Mouse (Mus musculus): ENCODE data around the gene Dennd1a.
"Not testable (repeated sequence)": the region's sequence is repeated elsewhere in the genome, so short reads cannot be mapped to it uniquely, and the experiment has no call there.

Dennd1a gene

GRCm38 (mm10) chr2:37969713-37970485, 317.3 kb downstream of the Dennd1a start:
- DNase-seq (ENCODE audit: low spot score): no peak

GRCm38 (mm10) chr2:37964534-37964933, 322.7 kb downstream of the Dennd1a start:
- DNase-seq (ENCODE audit: low spot score): no peak

GRCm38 (mm10) chr2:37963362-37963761, 323.8 kb downstream of the Dennd1a start:
- DNase-seq (ENCODE audit: low spot score): no peak

GRCm38 (mm10) chr2:37948424-37948823, 338.8 kb downstream of the Dennd1a start:
- no peak for DNase-seq (ENCODE audit: low spot score)

- no peak for DNase-seq (ENCODE audit: low spot score)
Measured at GRCm38 (mm10) chr2:37945598-37946336, 341.4 kb downstream of the Dennd1a start.

- DNase-seq (ENCODE audit: low spot score): no peak
Measured at GRCm38 (mm10) chr2:37942906-37943305, 344.3 kb downstream of the Dennd1a start.

GRCm38 (mm10) chr2:37941741-37942140, 345.4 kb downstream of the Dennd1a start:
- no peak for DNase-seq (ENCODE audit: low spot score)

GRCm38 (mm10) chr2:37940845-37941361, 346.3 kb downstream of the Dennd1a start:
- DNase-seq (ENCODE audit: low spot score): no peak

GRCm38 (mm10) chr2:37939997-37940396, 347.2 kb downstream of the Dennd1a start:
- no peak for DNase-seq (ENCODE audit: low spot score)

GRCm38 (mm10) chr2:37936922-37937321, 350.3 kb downstream of the Dennd1a start:
- DNase-seq (ENCODE audit: low spot score): not testable (repeated sequence)

- DNase-seq (ENCODE audit: low spot score): no peak
Measured at GRCm38 (mm10) chr2:37932240-37932639, 354.9 kb downstream of the Dennd1a start.

GRCm38 (mm10) chr2:37931018-37931930, 355.9 kb downstream of the Dennd1a start:
- DNase-seq (ENCODE audit: low spot score): no peak

GRCm38 (mm10) chr2:37926133-37926503, 361.1 kb downstream of the Dennd1a start:
- no peak for DNase-seq (ENCODE audit: low spot score)

- DNase-seq (ENCODE audit: low spot score): no peak
Measured at GRCm38 (mm10) chr2:37925413-37926132, 361.6 kb downstream of the Dennd1a start.

- peak; percentile 38 for DNase-seq (ENCODE audit: low spot score)
Measured at GRCm38 (mm10) chr2:37908721-37909506, 378.3 kb downstream of the Dennd1a start.

- no peak for DNase-seq (ENCODE audit: low spot score)
Measured at GRCm38 (mm10) chr2:37908296-37908695, 378.9 kb downstream of the Dennd1a start.

GRCm38 (mm10) chr2:37906261-37906660, 380.9 kb downstream of the Dennd1a start:
- peak; percentile 29 for DNase-seq (ENCODE audit: low spot score)

- no peak for DNase-seq (ENCODE audit: low spot score)
Measured at GRCm38 (mm10) chr2:37903286-37903685, 383.9 kb downstream of the Dennd1a start.

- no peak for DNase-seq (ENCODE audit: low spot score)
Measured at GRCm38 (mm10) chr2:37883214-37883613, 404.0 kb downstream of the Dennd1a start.

GRCm38 (mm10) chr2:37881262-37881913, 405.8 kb downstream of the Dennd1a start:
- no peak for DNase-seq (ENCODE audit: low spot score)

Data from left cerebral cortex, adult 11 months (tissue).